Mouse (Mus musculus): ENCODE data around the gene Olfr223. TPM values are rescaled to one million over a fixed set of nuclear protein-coding genes. Genes with fewer than 3 reads are reported as not detected.
"Not testable (repeated sequence)": the region's sequence is repeated elsewhere in the genome, so short reads cannot be mapped to it uniquely, and the experiment has no call there.

Gene Olfr223
- polyA plus RNA-seq, 1 experiment from 2014 or later = not detected

DNA sequence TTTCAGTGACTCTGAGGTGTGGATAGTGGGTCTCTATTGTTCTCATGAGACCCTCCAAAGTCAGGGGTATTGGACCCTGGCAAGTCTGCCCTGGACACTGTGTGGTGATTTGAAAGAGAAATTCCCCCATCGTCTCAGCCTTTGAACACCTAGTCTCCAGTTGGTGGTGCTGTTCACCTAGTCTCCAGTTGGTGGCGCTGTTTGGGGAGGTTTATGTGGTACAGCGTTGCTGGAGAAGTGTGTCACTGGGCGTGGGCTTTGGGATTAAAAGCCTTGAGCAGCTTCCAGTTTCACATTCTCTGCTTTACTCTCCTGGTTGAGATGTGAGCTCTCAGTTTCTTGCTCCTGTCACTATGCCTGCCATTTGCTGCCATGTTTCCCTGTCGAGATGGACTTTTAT lies 39.9 kb upstream of the Olfr223 start:
- no peak overlapping the region for H3K27ac ChIP-seq (ENCODE audit: low read length)
- H3K4me2 ChIP-seq (replicated peaks; ENCODE audit: low read depth, low read length) = no peak overlapping the region
- H3K27me3 ChIP-seq (ENCODE audit: control insufficient read depth, insufficient read depth, low read length) = no peaks in the 10 kb centered on the region
- WGBS = 26% methylated on average over 5 of the region's 5 CpGs
- H3K9me3 ChIP-seq (ENCODE audit: control insufficient read depth, low read depth, low read length) = no peaks in the 10 kb centered on the region
- no peak overlapping the region for H3K9ac ChIP-seq (replicated peaks; ENCODE audit: low read depth, low read length)
- H3K4me3 ChIP-seq (ENCODE audit: low read depth, low read length) = no peak overlapping the region
- ATAC-seq (ENCODE audit: insufficient number of reproducible peaks, insufficient read depth, low FRiP score, low read depth) = no peak
- H3K4me1 ChIP-seq (ENCODE audit: control insufficient read depth, insufficient read depth, low read length) = no peaks in the 10 kb centered on the region
- H3K36me3 ChIP-seq (ENCODE audit: control insufficient read depth, insufficient read depth, low read length) = no peaks in the 10 kb centered on the region

DNA sequence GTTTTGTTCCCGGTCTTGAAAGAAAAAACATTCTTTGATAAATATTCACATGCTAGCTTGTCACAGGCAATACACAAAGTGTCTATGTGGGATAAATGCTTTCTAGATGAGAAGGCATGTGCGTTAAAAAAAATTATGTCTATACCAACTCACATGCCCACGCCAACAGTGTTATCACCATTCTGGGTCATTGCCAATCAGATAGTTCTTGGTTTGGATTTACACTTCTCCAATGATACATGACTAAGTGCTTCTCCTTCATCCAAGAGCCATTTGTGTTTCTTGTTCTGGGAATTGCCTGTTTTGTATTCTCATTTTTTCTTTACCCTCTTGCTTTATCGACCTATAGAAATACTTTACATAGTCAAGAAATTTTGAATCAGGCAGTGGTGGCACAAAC lies 38.9 kb upstream of the Olfr223 start:
- WGBS = 81% methylated on average over 4 of the region's 4 CpGs
- no peaks in the 10 kb centered on the region for H3K27me3 ChIP-seq (ENCODE audit: control insufficient read depth, insufficient read depth, low read length)
- no peak overlapping the region for H3K27ac ChIP-seq (ENCODE audit: low read length)
- no peak for ATAC-seq (ENCODE audit: insufficient number of reproducible peaks, insufficient read depth, low FRiP score, low read depth)
- no peak overlapping the region for H3K9ac ChIP-seq (replicated peaks; ENCODE audit: low read depth, low read length)
- no peaks in the 10 kb centered on the region for H3K9me3 ChIP-seq (ENCODE audit: control insufficient read depth, low read depth, low read length)
- no peaks in the 10 kb centered on the region for H3K36me3 ChIP-seq (ENCODE audit: control insufficient read depth, insufficient read depth, low read length)
- no peak overlapping the region for H3K4me3 ChIP-seq (ENCODE audit: low read depth, low read length)
- H3K4me2 ChIP-seq (replicated peaks; ENCODE audit: low read depth, low read length) = no peak overlapping the region
- H3K4me1 ChIP-seq (ENCODE audit: control insufficient read depth, insufficient read depth, low read length) = no peaks in the 10 kb centered on the region

DNA sequence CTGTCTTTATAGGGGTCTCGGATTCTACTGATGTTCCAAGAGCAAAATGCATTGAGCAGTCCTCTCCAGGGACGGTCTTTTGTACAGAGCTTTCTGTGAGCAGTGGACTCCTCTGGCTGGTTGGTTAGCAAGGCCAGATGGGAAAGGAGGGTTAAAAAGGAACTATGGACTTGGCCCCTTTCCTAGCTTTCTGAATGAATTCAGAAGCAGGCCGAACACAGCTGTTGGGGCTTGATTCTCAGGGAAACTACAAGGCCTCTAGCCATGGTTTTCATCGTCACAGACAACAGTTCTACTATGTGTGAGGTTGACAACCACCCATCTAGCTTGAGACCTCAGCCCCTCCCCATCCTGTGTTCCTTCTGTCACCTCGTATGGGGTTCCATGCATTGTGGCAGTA lies 36.8 kb upstream of the Olfr223 start:
- Histone ChIP-seq H3K36me3 (ENCODE audit: control insufficient read depth, insufficient read depth, low read length) (no peaks in the 10 kb centered on the region), H3K4me1 (ENCODE audit: control insufficient read depth, insufficient read depth, low read length) (no peaks in the 10 kb centered on the region), H3K9ac (replicated peaks; ENCODE audit: low read depth, low read length) (no peak overlapping the region), H3K27me3 (ENCODE audit: control insufficient read depth, insufficient read depth, low read length) (no peaks in the 10 kb centered on the region), H3K27ac (ENCODE audit: low read length) (no peak overlapping the region; the same call in 1 of the 2 replicates), H3K4me3 (ENCODE audit: low read depth, low read length) (no peak overlapping the region), H3K4me2 (replicated peaks; ENCODE audit: low read depth, low read length) (no peak overlapping the region), H3K9me3 (ENCODE audit: control insufficient read depth, low read depth, low read length) (no peaks in the 10 kb centered on the region)
- ATAC-seq (ENCODE audit: insufficient number of reproducible peaks, insufficient read depth, low FRiP score, low read depth) = no peak; the same call in 1 of the 2 replicates
- WGBS = 68% methylated on average over 5 of the region's 5 CpGs

DNA sequence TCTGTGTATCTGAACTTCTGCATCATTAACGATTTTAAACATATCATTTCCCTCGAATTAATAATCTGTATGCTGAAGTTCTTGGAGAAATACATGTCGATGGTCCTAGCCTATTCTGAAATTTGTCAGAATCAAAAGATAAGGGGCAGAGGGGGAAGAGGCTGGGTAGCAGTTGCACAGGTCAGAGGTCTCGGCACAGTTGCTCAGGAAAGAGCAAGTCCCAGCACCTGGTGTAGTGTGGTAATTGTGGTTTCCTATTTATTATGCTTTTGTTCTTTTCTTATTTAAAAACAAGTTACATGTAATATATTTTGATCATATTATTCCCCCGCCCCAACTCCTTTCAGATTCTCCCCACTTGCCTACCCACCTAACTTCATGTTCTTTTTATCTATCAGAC lies 35.1 kb upstream of the Olfr223 start:
- no peaks in the 10 kb centered on the region for H3K4me1 ChIP-seq (ENCODE audit: control insufficient read depth, insufficient read depth, low read length)
- H3K9ac ChIP-seq (replicated peaks; ENCODE audit: low read depth, low read length) = no peak overlapping the region
- H3K27ac ChIP-seq (ENCODE audit: low read length) = no peak overlapping the region
- H3K36me3 ChIP-seq (ENCODE audit: control insufficient read depth, insufficient read depth, low read length) = no peaks in the 10 kb centered on the region
- no peaks in the 10 kb centered on the region for H3K27me3 ChIP-seq (ENCODE audit: control insufficient read depth, insufficient read depth, low read length)
- ATAC-seq (ENCODE audit: insufficient number of reproducible peaks, insufficient read depth, low FRiP score, low read depth) = no peak
- H3K4me2 ChIP-seq (replicated peaks; ENCODE audit: low read depth, low read length) = no peak overlapping the region
- WGBS = 81% methylated on average over 5 of the region's 5 CpGs
- no peak overlapping the region for H3K4me3 ChIP-seq (ENCODE audit: low read depth, low read length)
- no peaks in the 10 kb centered on the region for H3K9me3 ChIP-seq (ENCODE audit: control insufficient read depth, low read depth, low read length)

DNA sequence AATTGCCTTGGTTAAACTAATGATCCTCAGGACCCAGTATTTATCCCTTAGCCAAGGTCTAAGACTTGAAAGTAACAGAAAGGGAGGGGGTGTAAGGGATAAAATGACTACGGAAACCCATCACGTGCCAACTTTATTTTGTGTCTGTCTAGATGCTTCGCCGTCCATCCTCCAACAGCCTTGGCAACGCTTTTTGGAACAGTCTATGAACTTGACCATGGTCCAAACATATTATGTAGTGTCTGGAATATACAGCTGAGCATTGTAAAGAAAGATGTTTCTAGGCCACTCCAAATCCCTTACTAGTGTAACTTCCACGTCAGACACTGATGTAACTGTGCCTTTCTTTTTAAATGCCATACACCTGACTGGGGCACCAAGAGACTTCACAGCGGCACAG lies 33.1 kb upstream of the Olfr223 start:
- Histone ChIP-seq H3K9me3 (ENCODE audit: control insufficient read depth, low read depth, low read length) (no peaks in the 10 kb centered on the region), H3K27me3 (ENCODE audit: control insufficient read depth, insufficient read depth, low read length) (no peaks in the 10 kb centered on the region), H3K4me1 (ENCODE audit: control insufficient read depth, insufficient read depth, low read length) (no peaks in the 10 kb centered on the region)

DNA sequence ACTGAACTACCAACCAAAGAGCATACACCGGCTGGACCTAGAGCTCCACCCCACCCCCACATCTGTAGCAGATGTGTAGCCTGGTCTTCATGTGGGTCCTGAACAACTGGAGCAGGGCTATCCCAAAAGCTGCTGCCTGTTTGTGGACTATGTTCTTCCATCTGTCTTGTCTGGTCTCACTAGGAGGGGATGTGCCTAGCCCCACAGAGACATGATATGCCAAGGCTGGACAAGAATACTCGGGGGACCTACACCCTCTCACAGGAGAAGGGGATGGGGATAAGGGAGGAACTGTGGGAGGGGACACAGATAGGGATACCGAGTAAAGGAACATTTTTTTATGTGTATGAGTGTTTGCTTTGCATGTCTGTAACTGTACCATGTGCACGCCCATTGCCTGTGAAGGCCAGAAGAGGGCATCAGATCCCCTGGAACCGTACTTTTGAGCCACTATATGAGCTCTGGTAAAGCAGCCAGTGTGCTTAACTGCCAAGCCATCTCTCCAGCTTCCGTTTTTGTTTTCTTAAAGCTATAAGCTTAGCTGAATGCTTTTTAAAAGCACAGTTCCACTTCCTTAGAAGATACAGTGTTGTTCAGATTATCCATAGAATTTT lies 31.0 kb upstream of the Olfr223 start:
- WGBS = 34% methylated on average over 6 of the region's 6 CpGs
- Histone ChIP-seq H3K27ac (ENCODE audit: low read length) (no peak overlapping the region), H3K9me3 (ENCODE audit: control insufficient read depth, low read depth, low read length) (no peaks in the 10 kb centered on the region), H3K4me2 (replicated peaks; ENCODE audit: low read depth, low read length) (no peak overlapping the region), H3K27me3 (ENCODE audit: control insufficient read depth, insufficient read depth, low read length) (no peaks in the 10 kb centered on the region), H3K9ac (replicated peaks; ENCODE audit: low read depth, low read length) (no peak overlapping the region), H3K4me1 (ENCODE audit: control insufficient read depth, insufficient read depth, low read length) (no peaks in the 10 kb centered on the region), H3K36me3 (ENCODE audit: control insufficient read depth, insufficient read depth, low read length) (no peaks in the 10 kb centered on the region), H3K4me3 (ENCODE audit: low read depth, low read length) (no peak overlapping the region)
- peak; percentile 53; the same call in 1 of the 2 replicates for ATAC-seq (ENCODE audit: insufficient number of reproducible peaks, insufficient read depth, low FRiP score, low read depth)

More for the DNA sequence above, 33.1 kb upstream of the Olfr223 start:
- Histone ChIP-seq H3K9ac (replicated peaks; ENCODE audit: low read depth, low read length) (no peak overlapping the region), H3K27ac (ENCODE audit: low read length) (no peak overlapping the region), H3K4me2 (replicated peaks; ENCODE audit: low read depth, low read length) (no peak overlapping the region), H3K4me3 (ENCODE audit: low read depth, low read length) (no peak overlapping the region), H3K36me3 (ENCODE audit: control insufficient read depth, insufficient read depth, low read length) (no peaks in the 10 kb centered on the region)
- 82% methylated on average over 7 of the region's 7 CpGs for WGBS
- ATAC-seq (ENCODE audit: insufficient number of reproducible peaks, insufficient read depth, low FRiP score, low read depth) = no peak

DNA sequence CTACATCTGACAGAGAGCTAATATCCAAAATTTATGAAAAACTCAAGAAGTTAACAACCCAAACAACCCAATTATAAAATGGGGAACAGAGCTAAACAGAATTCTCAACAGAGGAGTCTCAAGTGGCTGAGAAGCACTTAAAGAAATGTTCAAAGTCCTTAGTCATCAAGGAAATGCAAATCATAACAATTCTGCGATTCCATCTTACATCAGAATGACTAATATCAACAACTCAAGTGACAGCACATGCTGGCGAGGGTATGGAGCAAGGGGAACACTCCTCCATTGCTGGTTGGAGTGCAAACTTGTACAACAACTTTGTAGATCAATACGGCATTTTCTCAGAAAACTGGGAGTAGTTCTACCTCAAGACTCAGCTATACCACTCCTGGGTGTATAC lies 29.1 kb upstream of the Olfr223 start:
- ATAC-seq (ENCODE audit: insufficient number of reproducible peaks, insufficient read depth, low FRiP score, low read depth) = no peak
- 57% methylated on average over 3 of the region's 3 CpGs for WGBS
- Histone ChIP-seq H3K9ac (replicated peaks; ENCODE audit: low read depth, low read length) (no peak overlapping the region), H3K27ac (ENCODE audit: low read length) (no peak overlapping the region), H3K4me2 (replicated peaks; ENCODE audit: low read depth, low read length) (no peak overlapping the region), H3K36me3 (ENCODE audit: control insufficient read depth, insufficient read depth, low read length) (no peaks in the 10 kb centered on the region), H3K27me3 (ENCODE audit: control insufficient read depth, insufficient read depth, low read length) (no peaks in the 10 kb centered on the region), H3K4me3 (ENCODE audit: low read depth, low read length) (no peak overlapping the region), H3K4me1 (ENCODE audit: control insufficient read depth, insufficient read depth, low read length) (no peaks in the 10 kb centered on the region), H3K9me3 (ENCODE audit: control insufficient read depth, low read depth, low read length) (no peaks in the 10 kb centered on the region)

DNA sequence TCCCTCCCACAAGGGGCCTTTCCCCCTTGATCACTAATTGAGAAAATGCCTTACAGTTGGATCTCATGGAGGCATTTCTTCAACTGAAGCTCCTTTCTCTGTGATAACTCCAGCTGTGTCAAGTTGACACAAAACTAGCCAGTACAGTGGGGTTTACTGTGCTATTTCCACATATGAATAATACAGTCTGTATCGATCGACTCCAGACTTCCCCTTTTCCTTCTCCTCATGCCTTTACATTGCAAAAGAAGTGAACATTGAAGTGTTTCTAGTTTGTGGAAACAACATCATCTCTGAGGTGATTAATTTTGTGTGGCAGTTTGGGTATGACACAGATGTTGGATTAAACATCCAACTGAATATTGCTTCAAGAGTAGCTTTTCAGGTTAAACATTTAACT lies 23.9 kb upstream of the Olfr223 start:
- H3K27me3 ChIP-seq (ENCODE audit: control insufficient read depth, insufficient read depth, low read length); H3K9ac ChIP-seq (replicated peaks; ENCODE audit: low read depth, low read length); ATAC-seq (ENCODE audit: insufficient number of reproducible peaks, insufficient read depth, low FRiP score, low read depth); H3K4me1 ChIP-seq (ENCODE audit: control insufficient read depth, insufficient read depth, low read length); H3K4me2 ChIP-seq (replicated peaks; ENCODE audit: low read depth, low read length); H3K9me3 ChIP-seq (ENCODE audit: control insufficient read depth, low read depth, low read length); H3K27ac ChIP-seq (ENCODE audit: low read length); H3K4me3 ChIP-seq (ENCODE audit: low read depth, low read length); H3K36me3 ChIP-seq (ENCODE audit: control insufficient read depth, insufficient read depth, low read length): not testable (repeated sequence)
- WGBS = 93% methylated on average over 2 of the region's 2 CpGs

DNA sequence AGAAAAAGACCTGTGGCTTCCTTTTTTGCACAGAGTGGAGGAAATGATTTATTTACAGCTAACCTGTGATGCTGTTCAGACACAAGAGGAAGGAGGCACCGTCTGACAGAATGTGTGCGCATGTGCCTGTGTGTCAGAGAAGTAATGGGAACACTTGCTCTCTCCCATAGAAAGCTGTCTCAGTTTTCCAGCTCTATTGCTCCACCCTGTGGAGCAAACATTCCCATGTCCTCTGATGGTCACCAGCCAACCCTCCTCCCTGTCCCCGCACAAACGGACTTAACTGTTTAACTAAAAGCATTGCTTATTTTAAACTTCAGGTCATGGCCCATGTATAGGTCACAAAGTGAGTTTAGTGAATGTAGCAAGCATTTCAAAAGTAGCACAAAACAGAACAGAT lies 21.0 kb upstream of the Olfr223 start:
- Histone ChIP-seq H3K9ac (replicated peaks; ENCODE audit: low read depth, low read length) (no peak overlapping the region), H3K4me3 (ENCODE audit: low read depth, low read length) (no peak overlapping the region), H3K9me3 (ENCODE audit: control insufficient read depth, low read depth, low read length) (no peaks in the 10 kb centered on the region), H3K4me1 (ENCODE audit: control insufficient read depth, insufficient read depth, low read length) (no peaks in the 10 kb centered on the region), H3K27ac (ENCODE audit: low read length) (no peak overlapping the region), H3K27me3 (ENCODE audit: control insufficient read depth, insufficient read depth, low read length) (no peaks in the 10 kb centered on the region), H3K36me3 (ENCODE audit: control insufficient read depth, insufficient read depth, low read length) (no peaks in the 10 kb centered on the region), H3K4me2 (replicated peaks; ENCODE audit: low read depth, low read length) (no peak overlapping the region)
- WGBS = 27% methylated on average over 4 of the region's 4 CpGs
- no peak for ATAC-seq (ENCODE audit: insufficient number of reproducible peaks, insufficient read depth, low FRiP score, low read depth)
